Mouse (Mus musculus): Measurements from ENCODE around the gene Dmrt2. TPM values are rescaled to one million over a fixed set of nuclear protein-coding genes. Genes with fewer than 3 reads are reported as not detected.

Gene Dmrt2
- 0.26 and 0.43 TPM in 2 replicates for polyA plus RNA-seq (2015; fragmentation: Nextera tagmentation; extraction: Ambion mirVana)

DNA sequence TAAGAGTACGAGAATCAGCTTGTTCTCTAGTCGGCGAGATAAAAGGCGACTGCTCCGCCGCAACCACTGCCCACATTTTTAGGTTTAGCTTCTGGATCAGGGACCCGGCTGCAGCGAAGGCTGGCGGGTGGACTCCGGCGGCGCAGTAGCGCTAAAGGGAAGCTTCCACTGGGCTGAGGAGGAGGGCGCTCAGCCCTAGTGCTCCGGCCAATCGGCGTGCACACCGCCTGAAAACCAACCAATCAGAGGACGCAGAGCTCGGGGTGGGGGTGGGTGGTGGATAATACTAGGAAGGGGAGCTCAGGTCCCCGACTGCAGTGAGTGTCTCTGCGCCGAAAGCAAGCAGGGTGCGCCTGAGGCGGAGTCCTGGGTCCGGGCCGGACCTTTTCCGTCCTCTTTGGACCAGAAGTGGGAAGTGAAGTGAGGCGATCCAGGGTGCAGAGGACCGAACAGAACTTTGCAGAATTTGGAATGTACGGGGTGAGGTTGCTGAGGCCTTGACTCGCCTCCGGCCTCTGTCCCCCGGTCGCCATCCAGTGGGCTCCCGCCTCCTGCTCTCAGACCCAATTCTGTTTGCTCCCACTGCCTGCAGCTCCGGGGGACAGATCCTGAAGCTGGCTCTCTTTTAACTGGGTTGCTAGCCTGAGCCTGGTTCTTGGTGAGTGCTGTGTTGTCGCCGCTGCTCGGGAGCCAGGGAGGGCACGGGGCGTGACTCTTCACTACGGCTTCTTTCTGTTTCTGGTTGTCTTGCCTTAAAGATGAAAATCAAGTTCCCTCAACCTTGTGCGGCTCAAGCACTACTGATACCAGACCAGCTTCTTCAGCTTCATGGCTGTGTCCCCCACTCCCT is at the start of gene Dmrt2:
Dmrt2 (plus strand) TSS at position 311 of the 850 bp plus-strand sequence.
- Histone ChIP-seq H3K9ac (peak within 1 kb of the TSS; percentile 43), H3K9me3 (replicated peaks) (no peaks in the 10 kb centered on the region), H3K4me2 (peak within 1 kb of the TSS; percentile 81), H3K27me3 (peaks cover 97% of the 10 kb centered on the region), H3K36me3 (ENCODE audit: poor library complexity, severe bottlenecking) (no peaks in the 10 kb centered on the region), H3K4me3 (peak within 1 kb of the TSS; percentile 44), H3K4me1 (peaks cover 24% of the 10 kb centered on the region), H3K27ac (no peak within 1 kb of the TSS)
- WGBS = under 1% methylated on average over 44 of the region's 44 CpGs
- ATAC-seq = peak; percentile 99

DNA sequence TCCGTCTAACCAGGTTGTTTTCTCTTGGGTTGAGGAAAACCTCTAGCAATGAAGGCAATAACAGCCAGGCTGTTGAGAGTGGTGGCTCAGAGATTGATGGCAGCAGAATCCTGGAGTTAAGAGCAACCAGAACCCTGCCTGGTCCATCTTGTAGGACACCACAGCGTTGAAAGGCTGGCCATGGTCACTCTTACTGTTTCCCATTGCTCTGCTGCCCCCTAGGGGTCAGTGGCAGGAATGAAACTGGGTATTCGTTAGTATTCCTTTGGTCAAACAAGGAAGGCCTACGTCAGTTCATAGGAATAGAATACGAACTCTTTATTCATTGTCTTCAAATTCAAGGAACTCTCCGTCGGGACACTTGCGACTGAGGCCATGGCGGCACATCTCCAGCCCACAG is 43.7 kb upstream of the Dmrt2 start:
- Histone ChIP-seq H3K4me3 (no peak overlapping the region), H3K36me3 (ENCODE audit: poor library complexity, severe bottlenecking) (no peaks in the 10 kb centered on the region), H3K27me3 (peaks cover 34% of the 10 kb centered on the region), H3K4me1 (no peaks in the 10 kb centered on the region; the same call in 1 of the 2 replicates), H3K9ac (no peak overlapping the region), H3K27ac (no peak overlapping the region), H3K4me2 (no peak overlapping the region), H3K9me3 (replicated peaks) (no peaks in the 10 kb centered on the region)
- 13% methylated on average over 9 of the region's 9 CpGs for WGBS
- peak; percentile 51; the same call in 1 of the 2 replicates for ATAC-seq

DNA sequence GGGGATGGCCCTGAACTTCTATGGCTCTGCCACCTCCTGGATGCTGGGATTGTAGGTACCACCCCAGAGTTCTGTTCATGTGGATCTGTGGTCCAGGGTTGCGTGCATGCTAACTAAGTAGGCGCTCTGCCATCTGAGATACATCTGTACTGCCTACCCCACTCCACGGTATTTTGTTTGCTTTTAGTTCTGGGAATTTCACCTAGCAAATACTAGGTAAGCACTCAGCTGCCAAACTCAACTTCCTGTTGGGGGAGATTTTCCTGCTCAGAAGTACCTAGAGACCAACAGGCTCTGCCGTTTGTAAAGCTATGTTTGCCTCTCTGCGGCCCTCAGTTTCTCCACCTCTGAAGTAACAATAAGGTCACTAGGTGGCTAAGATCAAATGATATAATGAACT is 37.1 kb upstream of the Dmrt2 start:
- Histone ChIP-seq H3K27me3 (no peaks in the 10 kb centered on the region), H3K4me1 (no peaks in the 10 kb centered on the region), H3K9ac (no peak overlapping the region), H3K9me3 (replicated peaks) (no peaks in the 10 kb centered on the region), H3K4me2 (peak overlapping the region; percentile 51; the same call in 1 of the 2 replicates), H3K36me3 (ENCODE audit: poor library complexity, severe bottlenecking) (no peaks in the 10 kb centered on the region), H3K27ac (no peak overlapping the region), H3K4me3 (no peak overlapping the region)
- WGBS = 87% methylated on average over 5 of the region's 5 CpGs
- ATAC-seq = no peak

DNA sequence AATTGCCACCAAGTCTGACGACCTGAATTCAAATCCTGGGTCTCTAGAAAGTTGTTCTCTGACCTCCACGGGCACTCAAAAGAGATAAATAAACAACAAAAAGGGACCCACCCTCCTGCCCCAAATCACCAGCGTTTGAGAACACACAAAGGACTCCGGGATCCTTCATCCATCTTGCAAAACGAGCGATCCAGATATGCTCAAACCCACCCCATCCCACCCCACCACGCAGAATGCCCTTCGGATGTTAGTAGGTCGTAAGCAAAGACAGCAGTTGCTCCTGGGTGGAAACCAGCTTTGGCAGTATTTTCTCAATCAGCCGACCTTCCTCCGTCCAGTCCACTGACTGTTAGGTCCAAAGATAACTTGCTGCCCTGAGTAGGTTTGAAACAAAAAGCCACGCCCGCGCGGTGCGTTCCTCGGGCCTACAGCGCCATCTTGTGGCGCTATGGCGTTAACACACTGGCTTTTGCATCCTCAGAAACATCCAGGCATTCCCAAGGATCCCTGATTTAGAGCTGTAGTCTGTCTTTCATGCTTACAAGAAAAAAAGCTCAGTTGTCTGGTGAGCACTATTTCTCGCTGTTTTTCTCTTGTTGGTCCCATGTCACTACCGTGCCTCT is 36.5 kb upstream of the Dmrt2 start:
- ATAC-seq = peak; percentile 84
- Histone ChIP-seq H3K4me3 (peak overlapping the region; percentile 35), H3K9me3 (replicated peaks) (no peaks in the 10 kb centered on the region), H3K36me3 (ENCODE audit: poor library complexity, severe bottlenecking) (no peaks in the 10 kb centered on the region), H3K4me1 (no peaks in the 10 kb centered on the region), H3K9ac (peak overlapping the region; percentile 50; the same call in 1 of the 2 replicates), H3K4me2 (peak overlapping the region; percentile 51), H3K27ac (no peak overlapping the region), H3K27me3 (no peaks in the 10 kb centered on the region)
- 8% methylated on average over 22 of the region's 22 CpGs for WGBS

DNA sequence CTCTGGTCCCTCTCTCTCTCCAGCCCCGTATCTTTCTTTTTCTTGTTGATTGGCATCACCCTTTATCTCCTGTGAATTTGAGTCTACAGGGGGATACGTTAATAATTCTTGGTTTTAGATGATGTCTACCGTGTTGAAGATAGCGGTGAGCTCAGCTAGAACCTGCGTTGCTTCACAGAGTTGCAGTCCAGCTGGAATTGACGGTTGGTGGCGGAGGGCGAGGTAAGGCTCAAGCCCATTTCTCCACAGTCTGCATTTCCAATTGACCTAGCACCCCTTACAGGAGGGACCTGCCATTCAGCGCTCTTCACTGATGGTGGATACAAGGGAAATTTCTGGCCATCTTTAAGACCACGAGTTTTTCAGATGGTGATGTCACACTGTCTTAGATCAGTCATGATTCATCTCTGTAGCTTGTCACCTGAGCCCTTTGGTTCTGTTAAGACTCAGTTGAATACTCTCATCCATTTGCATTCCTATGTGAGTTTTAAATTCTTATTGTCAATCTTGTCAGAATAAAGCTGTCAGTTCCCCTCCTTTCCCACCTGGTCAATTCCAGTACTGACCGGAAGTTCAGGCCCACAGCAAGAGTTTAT is 33.3 kb upstream of the Dmrt2 start:
- Histone ChIP-seq H3K4me3 (no peak overlapping the region), H3K9ac (no peak overlapping the region), H3K36me3 (ENCODE audit: poor library complexity, severe bottlenecking) (no peaks in the 10 kb centered on the region), H3K27ac (no peak overlapping the region), H3K27me3 (no peaks in the 10 kb centered on the region), H3K4me1 (no peaks in the 10 kb centered on the region), H3K4me2 (no peak overlapping the region), H3K9me3 (replicated peaks) (no peaks in the 10 kb centered on the region)
- 80% methylated on average over 11 of the region's 11 CpGs for WGBS
- no peak for ATAC-seq

DNA sequence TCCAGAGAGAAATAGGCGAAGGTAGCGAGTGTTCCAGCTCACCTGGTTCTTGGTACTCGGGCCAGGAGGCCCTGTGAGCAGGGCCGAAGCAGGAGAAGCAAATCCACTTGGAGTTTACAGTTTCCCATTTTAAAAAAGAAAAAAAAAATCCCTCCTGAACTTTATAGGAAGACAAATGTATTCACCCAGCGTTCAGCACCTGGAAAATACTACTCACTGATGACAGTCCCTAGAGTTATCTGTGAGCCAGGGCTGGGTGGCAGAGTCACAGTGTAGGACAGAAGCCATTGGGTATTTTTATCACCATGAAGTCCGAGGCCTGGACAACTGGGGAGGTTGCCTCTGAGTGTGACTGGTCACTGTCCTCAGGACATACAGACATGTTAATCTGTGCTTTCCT is 30.4 kb upstream of the Dmrt2 start:
- H3K27ac ChIP-seq = no peak overlapping the region
- ATAC-seq = no peak
- WGBS = 92% methylated on average over 6 of the region's 6 CpGs

DNA sequence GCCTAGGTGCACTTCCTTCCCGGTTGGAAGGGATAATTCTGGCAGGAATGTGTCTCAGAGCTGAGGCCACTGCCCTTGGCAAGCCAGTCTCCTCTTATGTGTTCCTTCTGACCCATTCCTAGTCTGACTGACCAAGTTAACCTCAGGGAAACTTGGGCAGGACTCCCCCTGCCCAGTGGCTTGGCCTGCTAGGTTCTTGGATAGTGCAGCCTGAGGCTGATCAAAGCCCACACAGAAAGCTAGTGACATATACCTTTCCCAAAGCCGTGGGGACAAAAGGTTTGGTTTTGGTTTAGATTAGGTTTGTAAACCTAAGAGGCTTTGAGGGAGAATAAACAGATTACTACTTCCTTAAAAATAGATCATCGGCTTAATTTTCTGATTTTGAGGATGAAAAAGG is 25.1 kb upstream of the Dmrt2 start:
- H3K27me3 ChIP-seq = no peaks in the 10 kb centered on the region
- H3K4me2 ChIP-seq = no peak overlapping the region
- H3K4me3 ChIP-seq = no peak overlapping the region
- H3K9me3 ChIP-seq (replicated peaks) = no peaks in the 10 kb centered on the region
- H3K27ac ChIP-seq = no peak overlapping the region
- no peak for ATAC-seq
- 84% methylated on average over 3 of the region's 3 CpGs for WGBS
- H3K36me3 ChIP-seq (ENCODE audit: poor library complexity, severe bottlenecking) = no peaks in the 10 kb centered on the region
- no peaks in the 10 kb centered on the region for H3K4me1 ChIP-seq
- no peak overlapping the region for H3K9ac ChIP-seq

More for the DNA sequence above, 30.4 kb upstream of the Dmrt2 start:
- H3K9ac ChIP-seq = no peak overlapping the region
- H3K4me1 ChIP-seq = no peaks in the 10 kb centered on the region
- H3K9me3 ChIP-seq (replicated peaks) = no peaks in the 10 kb centered on the region
- no peaks in the 10 kb centered on the region for H3K36me3 ChIP-seq (ENCODE audit: poor library complexity, severe bottlenecking)
- H3K27me3 ChIP-seq = no peaks in the 10 kb centered on the region
- H3K4me3 ChIP-seq = no peak overlapping the region
- no peak overlapping the region for H3K4me2 ChIP-seq

DNA sequence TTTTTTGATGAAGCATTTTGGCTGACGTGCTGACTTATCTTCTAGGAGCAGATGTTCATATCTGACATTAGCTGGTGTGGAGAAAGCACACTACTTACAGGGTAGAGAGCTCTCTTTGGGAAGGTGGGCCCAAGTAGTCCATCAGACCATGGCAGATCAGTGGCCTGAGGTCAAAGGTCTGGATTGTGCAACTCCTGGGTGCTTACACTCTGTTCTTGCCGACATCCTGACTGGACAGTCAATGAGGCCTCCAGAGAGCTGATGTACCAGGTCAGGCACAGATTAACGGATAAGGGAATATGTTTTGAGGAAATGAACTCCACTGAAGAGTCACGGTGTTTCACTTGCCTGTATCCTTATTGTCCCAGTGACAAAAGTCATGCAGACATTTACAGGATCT is 23.5 kb upstream of the Dmrt2 start:
- no peaks in the 10 kb centered on the region for H3K4me1 ChIP-seq
- 82% methylated on average over 4 of the region's 4 CpGs for whole genome bisulfite sequencing
- H3K4me3 ChIP-seq = no peak overlapping the region
- no peak overlapping the region for H3K9ac ChIP-seq
- ATAC-seq = no peak
- no peaks in the 10 kb centered on the region for H3K36me3 ChIP-seq (ENCODE audit: poor library complexity, severe bottlenecking)
- H3K27me3 ChIP-seq = no peaks in the 10 kb centered on the region
- H3K9me3 ChIP-seq (replicated peaks) = no peaks in the 10 kb centered on the region
- H3K27ac ChIP-seq = no peak overlapping the region
- H3K4me2 ChIP-seq = no peak overlapping the region

DNA sequence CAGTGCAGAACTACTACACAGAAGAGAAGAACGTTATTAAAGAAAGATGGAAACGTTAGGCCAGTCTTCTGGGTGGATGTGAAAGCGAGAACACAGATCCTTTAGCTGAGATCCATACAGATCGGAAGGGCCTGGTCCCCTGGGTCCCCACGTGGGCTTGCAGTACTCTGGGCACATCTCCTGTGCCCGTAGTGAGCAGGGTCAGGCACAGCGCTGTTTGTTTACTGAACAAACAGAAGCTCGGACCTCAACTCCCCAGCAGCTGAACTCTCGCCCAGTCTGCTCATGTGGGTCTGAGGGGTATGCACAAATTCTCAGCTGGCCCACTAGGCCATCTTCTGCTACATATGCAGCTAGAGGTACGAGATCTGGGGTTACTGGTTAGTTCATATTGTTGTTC is 21.7 kb upstream of the Dmrt2 start:
- Histone ChIP-seq H3K27ac (no peak overlapping the region), H3K9ac (no peak overlapping the region), H3K4me2 (no peak overlapping the region), H3K4me1 (no peaks in the 10 kb centered on the region), H3K27me3 (no peaks in the 10 kb centered on the region), H3K4me3 (no peak overlapping the region), H3K9me3 (replicated peaks) (no peaks in the 10 kb centered on the region), H3K36me3 (ENCODE audit: poor library complexity, severe bottlenecking) (no peaks in the 10 kb centered on the region)
- no peak for ATAC-seq
- 84% methylated on average over 10 of the region's 10 CpGs for WGBS

DNA sequence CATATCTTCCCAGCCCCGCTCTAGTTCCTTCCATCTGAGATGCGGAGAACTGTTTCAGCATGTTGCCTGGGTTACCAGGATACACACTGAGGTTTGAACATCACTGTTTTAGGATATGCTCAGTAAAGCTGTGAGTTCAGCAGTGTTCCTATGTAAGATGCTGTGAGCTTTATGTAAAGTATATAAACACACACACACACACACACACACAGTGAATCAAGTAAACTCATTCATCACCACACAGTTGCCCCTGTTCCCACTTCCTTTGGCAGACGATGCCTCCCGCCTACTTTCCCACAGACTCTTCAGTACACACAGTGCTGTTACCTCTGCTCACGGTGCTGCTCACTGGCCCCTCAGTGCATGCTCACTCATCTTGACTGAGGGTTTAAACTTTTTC is 19.7 kb upstream of the Dmrt2 start:
- no peaks in the 10 kb centered on the region for H3K4me1 ChIP-seq
- no peak for ATAC-seq
- no peaks in the 10 kb centered on the region for H3K9me3 ChIP-seq (replicated peaks)
- no peak overlapping the region for H3K4me2 ChIP-seq
- no peak overlapping the region for H3K27ac ChIP-seq
- H3K36me3 ChIP-seq (ENCODE audit: poor library complexity, severe bottlenecking) = no peaks in the 10 kb centered on the region
- WGBS = 76% methylated on average over 5 of the region's 5 CpGs
- H3K9ac ChIP-seq = no peak overlapping the region
- no peaks in the 10 kb centered on the region for H3K27me3 ChIP-seq
- H3K4me3 ChIP-seq = no peak overlapping the region

DNA sequence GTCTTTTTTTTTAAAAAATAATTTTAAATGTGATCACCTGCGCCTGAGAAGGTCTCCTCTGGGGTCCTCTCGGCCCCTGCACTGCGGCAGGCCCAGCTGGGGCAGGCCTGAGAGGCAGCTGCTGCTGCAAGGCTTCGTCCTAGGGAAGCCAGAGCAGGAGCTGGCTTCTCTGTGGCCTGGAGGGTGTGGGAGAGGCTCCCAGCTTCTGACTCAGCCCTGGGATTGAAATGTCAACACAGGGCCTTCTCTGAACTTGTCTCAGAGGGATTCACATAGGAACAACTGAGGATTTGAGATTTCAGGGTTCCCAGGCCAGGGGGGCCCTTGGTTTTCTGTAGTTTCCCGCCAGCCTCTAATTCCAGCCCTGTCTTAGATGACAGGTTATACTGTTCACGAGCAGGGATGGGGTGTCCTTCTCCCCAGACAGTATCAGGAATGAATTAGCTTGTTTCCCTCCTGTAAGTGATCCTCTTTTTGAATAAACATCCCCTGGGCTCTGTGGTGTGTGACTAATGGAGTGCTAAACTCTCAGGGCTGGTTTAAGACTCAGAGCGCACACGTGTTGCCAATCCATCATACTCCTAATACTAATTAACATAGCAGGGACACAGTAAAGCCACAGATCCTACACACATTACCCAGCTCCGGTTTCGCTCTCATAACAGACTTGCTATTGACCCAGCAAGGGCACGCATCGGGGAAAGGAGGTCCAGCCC is 18.0 kb upstream of the Dmrt2 start:
- Histone ChIP-seq H3K36me3 (ENCODE audit: poor library complexity, severe bottlenecking) (no peaks in the 10 kb centered on the region), H3K9me3 (replicated peaks) (no peaks in the 10 kb centered on the region), H3K27me3 (no peaks in the 10 kb centered on the region), H3K4me3 (no peak overlapping the region), H3K4me1 (no peaks in the 10 kb centered on the region), H3K9ac (no peak overlapping the region), H3K27ac (no peak overlapping the region), H3K4me2 (no peak overlapping the region)
- WGBS = 74% methylated on average over 12 of the region's 12 CpGs
- no peak for ATAC-seq

Measured in forebrain, embryonic 13.5 days (tissue).